Mouse (Mus musculus) limb, embryonic 14.5 days (tissue): Measurements from ENCODE around the gene Sorcs3. TPM values are rescaled to one million over a fixed set of nuclear protein-coding genes. Genes with fewer than 3 reads are reported as not detected.

Source experiments
- ATAC-seq: fragments of 200-750 bp; cut with Nextera tagmentation; 2 replicates; pipeline ENCODE4 v1.8.0; 2017; ENCODE audit warnings: low read depth, moderate number of reproducible peaks, moderate TSS enrichment; ENCODE audit not compliant: low FRiP score
- DNase-seq: peaks from one replicate; pipeline ENCODE4 v3.0.0-alpha.2; 2015; ENCODE audit warnings: low spot score
- H3K27ac ChIP-seq: fragments of 300-500 bp; sonication (generic); replicated peaks from 2 replicates; pipeline ENCODE4 v1.5.1; 2014; ENCODE audit warnings: low read depth, mild to moderate bottlenecking, low read length, moderate library complexity, mixed read lengths
- H3K27me3 ChIP-seq: fragments of 300-500 bp; sonication (generic); 2 replicates; pipeline ENCODE4 v1.6.1; 2014; ENCODE audit warnings: low read length, mixed read lengths; ENCODE audit not compliant: control insufficient read depth, insufficient read depth
- H3K36me3 ChIP-seq: fragments of 300-500 bp; sonication (generic); 2 replicates; pipeline ENCODE4 v1.6.1; 2014; ENCODE audit warnings: mild to moderate bottlenecking, low read length, moderate library complexity, mixed read lengths; ENCODE audit not compliant: control insufficient read depth, insufficient read depth
- H3K4me1 ChIP-seq: fragments of 300-500 bp; sonication (generic); 2 replicates; pipeline ENCODE4 v1.6.1; 2014; ENCODE audit warnings: antibody characterized with exemption, low read length, mixed read lengths; ENCODE audit not compliant: control insufficient read depth, insufficient read depth
- H3K4me2 ChIP-seq: fragments of 300-500 bp; sonication (generic); replicated peaks from 2 replicates; pipeline ENCODE4 v1.6.1; 2014; ENCODE audit warnings: low read depth, mild to moderate bottlenecking, low read length, moderate library complexity; ENCODE audit not compliant: severe bottlenecking
- H3K4me3 ChIP-seq: fragments of 300-500 bp; sonication (generic); replicated peaks from 2 replicates; pipeline ENCODE4 v1.5.1; 2014; ENCODE audit warnings: low read length
- H3K9ac ChIP-seq: fragments of 300-500 bp; sonication (generic); 2 replicates; pipeline ENCODE4 v1.6.1; 2014; ENCODE audit warnings: mild to moderate bottlenecking, low read depth, low read length, moderate library complexity; ENCODE audit not compliant: severe bottlenecking
- H3K9me3 ChIP-seq: fragments of 300-500 bp; sonication (generic); 2 replicates; pipeline ENCODE4 v1.6.1; 2016; ENCODE audit warnings: low read length; ENCODE audit not compliant: control insufficient read depth
- POLR2A ChIP-seq: fragments of 200-500 bp; IDR thresholded peaks from 2 replicates; pipeline ENCODE4 v1.8.0; 2012; ENCODE audit warnings: inconsistent platforms, mild to moderate bottlenecking, moderate library complexity, borderline replicate concordance; ENCODE audit not compliant: insufficient read depth, insufficient read length; ENCODE audit errors: extremely low read depth
- WGBS: fragments of 180-500 bp; shearing (Covaris S2); extraction: QIAGEN DNeasy Blood & Tissue Kit; methylation state at CpG from one replicate; pipeline ENCODE4 v1.1.7; 2014; 5-methylcytosine and 5-hydroxymethylcytosine counted together
- polyA plus RNA-seq, 2 experiments: library from polyadenylated mRNA; depleted of rRNA in 1 of 2; stranded (reverse) in 1 of 2; unstranded in 1 of 2; fragments of >200 nt; fragmentation: Nextera tagmentation in 1 of 2; extraction: Ambion mirVana in 1 of 2; gene quantifications; 2 replicates each; pipeline versions ENCODE4 v1.2.1 to v1.2.3; 2012 to 2014

Sorcs3 gene
- polyA plus RNA-seq, 2 experiments: 3.0 to 3.1 TPM

DNA sequence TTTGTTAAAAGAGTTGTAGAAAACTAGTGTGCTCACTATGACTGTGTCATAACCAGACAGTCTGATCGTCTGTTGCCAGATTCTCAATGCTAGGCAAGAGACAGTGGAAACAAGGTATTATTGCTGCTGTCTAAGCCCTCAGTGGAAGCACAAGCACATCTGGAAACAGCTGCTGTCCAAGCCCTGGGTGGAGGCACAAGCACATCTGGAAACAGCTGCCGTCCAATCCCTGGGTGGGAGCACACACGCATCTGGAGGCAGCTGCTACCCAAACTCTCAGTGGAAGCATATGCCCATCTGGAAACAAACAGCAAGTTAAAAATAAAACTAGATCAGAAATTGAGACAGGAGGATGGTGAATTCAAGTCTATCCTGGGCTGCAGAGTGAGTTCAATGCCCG, 136.9 kb downstream of the Sorcs3 start:
- TF ChIP-seq POLR2A: no peak
- Histone ChIP-seq H3K9me3 (no peaks in the 10 kb centered on the region), H3K9ac (no peak overlapping the region), H3K27ac (no peak overlapping the region), H3K4me3 (no peak overlapping the region), H3K4me1 (0 out of 2 replicates have a peak, but pooled peaks cover 5% of the 10 kb centered on the region), H3K36me3 (no peaks in the 10 kb centered on the region), H3K27me3 (no peaks in the 10 kb centered on the region), H3K4me2 (no peak overlapping the region)
- ATAC-seq (no peak), DNase-seq (peak; percentile 27)
- 40% methylated on average over 4 of the region's 4 CpGs for WGBS

DNA sequence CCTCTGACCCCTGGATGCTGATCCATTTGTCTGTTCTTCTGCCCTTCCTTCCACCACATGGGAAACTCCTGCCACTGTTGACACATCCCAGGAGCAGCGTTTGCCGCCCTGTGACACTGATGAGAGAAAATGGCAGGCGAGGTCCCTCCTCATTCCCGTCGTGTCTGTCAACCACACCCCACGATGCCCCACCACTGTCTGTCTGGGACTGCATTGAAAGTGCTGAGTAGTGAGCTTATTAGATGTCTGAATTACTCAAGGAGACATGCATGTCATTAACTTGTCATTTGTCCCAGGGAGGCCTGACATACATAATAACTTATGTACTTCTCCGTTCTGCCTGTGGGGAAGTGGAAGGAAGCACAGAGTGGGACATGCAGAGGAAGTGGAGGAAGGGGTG, 137.6 kb downstream of the Sorcs3 start:
- no peak for TF ChIP-seq POLR2A
- no peaks in the 10 kb centered on the region for H3K27me3 ChIP-seq
- no peak for ATAC-seq
- 58% methylated on average over 7 of the region's 7 CpGs for WGBS
- H3K27ac ChIP-seq: no peak overlapping the region
- DNase-seq: no peak
- H3K4me1 ChIP-seq: 0 out of 2 replicates have a peak, but pooled peaks cover 5% of the 10 kb centered on the region
- H3K9ac ChIP-seq: no peak overlapping the region
- no peaks in the 10 kb centered on the region for H3K9me3 ChIP-seq
- no peak overlapping the region for H3K4me2 ChIP-seq
- no peak overlapping the region for H3K4me3 ChIP-seq
- H3K36me3 ChIP-seq: no peaks in the 10 kb centered on the region

DNA sequence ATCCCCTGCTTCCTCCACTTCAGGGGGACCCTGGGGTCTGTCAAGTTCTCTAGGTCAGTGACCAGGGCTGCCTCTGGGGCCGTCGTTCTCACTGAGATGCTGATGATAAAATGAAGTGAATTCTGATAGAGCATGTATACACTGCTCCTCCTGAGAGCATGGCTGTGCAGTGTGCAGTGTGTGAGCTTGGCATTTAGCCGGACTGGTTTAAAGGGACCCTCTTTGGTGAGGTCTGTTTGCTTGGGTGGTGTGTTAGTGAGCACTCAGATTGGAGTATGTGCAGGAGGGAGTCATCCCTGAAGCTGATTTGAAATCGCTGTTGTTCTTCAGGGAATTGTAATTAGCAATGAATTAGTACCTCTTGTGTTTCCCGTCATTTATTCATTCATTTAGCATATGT, 141.3 kb downstream of the Sorcs3 start:
- H3K36me3 ChIP-seq: no peaks in the 10 kb centered on the region
- H3K9ac ChIP-seq: no peak overlapping the region
- 83% methylated on average over 5 of the region's 5 CpGs for WGBS
- no peak for TF ChIP-seq POLR2A
- DNase-seq (no peak), ATAC-seq (no peak)
- 0 out of 2 replicates have a peak, but pooled peaks cover 5% of the 10 kb centered on the region for H3K4me1 ChIP-seq
- no peak overlapping the region for H3K4me3 ChIP-seq
- H3K27ac ChIP-seq: no peak overlapping the region
- H3K27me3 ChIP-seq: no peaks in the 10 kb centered on the region
- no peaks in the 10 kb centered on the region for H3K9me3 ChIP-seq
- H3K4me2 ChIP-seq: no peak overlapping the region

DNA sequence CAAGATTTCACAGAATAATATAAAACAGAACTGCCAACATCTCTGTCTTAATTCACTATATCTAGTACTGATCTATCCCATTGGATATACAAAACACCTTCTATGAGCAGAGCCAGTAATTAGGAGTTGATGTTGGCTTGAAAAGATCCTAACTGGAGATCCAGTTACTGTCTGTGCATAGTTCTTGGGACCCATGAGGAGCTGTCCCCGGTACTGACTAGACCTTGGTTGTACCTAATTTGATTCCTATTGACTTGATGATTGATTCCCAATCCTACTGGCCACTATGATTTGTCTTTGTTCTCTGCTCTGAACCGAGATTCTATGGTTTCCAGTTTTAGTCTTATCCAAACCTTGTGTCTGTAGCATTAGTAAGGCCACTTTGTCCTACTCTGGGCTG, 151.0 kb downstream of the Sorcs3 start:
- no peak for ATAC-seq
- 57% methylated on average over 2 of the region's 2 CpGs for WGBS
- DNase-seq: peak; percentile 54

DNA sequence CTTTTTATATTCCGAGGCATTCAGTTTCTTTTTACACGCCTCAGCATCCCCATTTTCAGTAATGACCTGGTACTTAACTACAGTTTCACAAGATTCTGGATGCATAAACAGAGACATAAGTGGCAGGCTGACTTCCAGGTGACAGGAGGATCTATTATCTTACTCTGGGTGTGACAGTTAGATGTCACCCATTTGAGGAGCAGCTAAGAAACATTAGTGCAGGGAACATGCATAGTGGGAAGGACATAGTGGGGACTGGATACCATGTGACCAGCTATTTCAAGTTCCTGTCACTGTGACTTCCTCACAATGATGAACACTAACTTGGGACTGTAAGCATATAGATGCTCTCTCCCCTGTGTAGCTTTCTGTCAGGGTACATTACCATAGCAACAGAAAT, 156.3 kb downstream of the Sorcs3 start:
- H3K4me1 ChIP-seq: no peaks in the 10 kb centered on the region
- no peak overlapping the region for H3K4me3 ChIP-seq
- H3K27ac ChIP-seq: no peak overlapping the region
- no peaks in the 10 kb centered on the region for H3K9me3 ChIP-seq
- no peaks in the 10 kb centered on the region for H3K36me3 ChIP-seq
- WGBS: 76% methylated on average over 2 of the region's 2 CpGs
- DNase-seq (no peak), ATAC-seq (no peak)
- no peak overlapping the region for H3K4me2 ChIP-seq
- H3K9ac ChIP-seq: no peak overlapping the region
- no peak for TF ChIP-seq POLR2A
- H3K27me3 ChIP-seq: no peaks in the 10 kb centered on the region

More for the DNA sequence above, 151.0 kb downstream of the Sorcs3 start:
- Histone ChIP-seq H3K9ac (no peak overlapping the region), H3K4me3 (no peak overlapping the region), H3K36me3 (no peaks in the 10 kb centered on the region), H3K27ac (no peak overlapping the region), H3K4me2 (no peak overlapping the region), H3K4me1 (no peaks in the 10 kb centered on the region), H3K27me3 (no peaks in the 10 kb centered on the region), H3K9me3 (no peaks in the 10 kb centered on the region)
- no peak for TF ChIP-seq POLR2A

DNA sequence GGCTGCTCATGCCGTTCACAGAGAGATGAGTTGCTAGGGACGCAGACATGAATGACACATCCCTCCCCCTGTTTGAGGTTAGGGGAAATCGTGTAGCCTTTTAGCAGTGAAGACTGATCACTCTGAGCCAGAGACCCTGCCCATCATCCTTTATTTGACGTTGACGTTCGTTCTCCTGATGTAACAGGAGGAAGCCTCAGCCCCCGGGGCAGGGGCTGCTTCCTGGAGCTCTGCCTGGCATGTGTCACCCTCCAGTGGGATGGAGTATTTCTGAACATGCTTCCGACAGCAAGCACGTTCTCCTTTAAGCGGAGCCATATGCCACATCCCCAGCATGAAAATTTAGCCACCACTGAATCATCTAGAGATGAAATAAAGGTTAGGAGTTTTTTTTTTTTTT, 162.2 kb downstream of the Sorcs3 start:
- no peak overlapping the region for H3K4me2 ChIP-seq
- 49% methylated on average over 10 of the region's 10 CpGs for WGBS
- H3K27me3 ChIP-seq: no peaks in the 10 kb centered on the region
- no peaks in the 10 kb centered on the region for H3K9me3 ChIP-seq
- ATAC-seq (no peak), DNase-seq (no peak)
- no peak overlapping the region for H3K4me3 ChIP-seq
- H3K27ac ChIP-seq: no peak overlapping the region
- no peak for TF ChIP-seq POLR2A
- H3K4me1 ChIP-seq: no peaks in the 10 kb centered on the region
- H3K36me3 ChIP-seq: no peaks in the 10 kb centered on the region
- no peak overlapping the region for H3K9ac ChIP-seq
